Mouse (Mus musculus) lung, embryonic 15.5 days (tissue): ENCODE measurements around the gene H2-Oa. TPM values are rescaled to one million over a fixed set of nuclear protein-coding genes. Genes with fewer than 3 reads are reported as not detected.
A peak's percentile ranks its signal among the peaks of the same experiment; 100 is the strongest.

ENCODE experiments used
- ATAC-seq: fragments of 200-750 bp; cut with Nextera tagmentation; 2 replicates; pipeline ENCODE4 v1.8.0; 2017; ENCODE audit warnings: moderate number of reproducible peaks, borderline replicate concordance; ENCODE audit not compliant: low FRiP score, low TSS enrichment; ENCODE audit errors: extremely low read depth
- H3K27ac ChIP-seq: fragments of 300-500 bp; sonication (generic); 2 replicates; pipeline ENCODE4 v1.5.1; 2015; ENCODE audit warnings: moderate library complexity, mild to moderate bottlenecking, inconsistent platforms
- H3K27me3 ChIP-seq: fragments of 300-500 bp; sonication (generic); 2 replicates; pipeline ENCODE4 v1.6.1; 2015; ENCODE audit warnings: inconsistent platforms
- H3K36me3 ChIP-seq: fragments of 300-500 bp; sonication (generic); 2 replicates; pipeline ENCODE4 v1.6.1; 2015; ENCODE audit warnings: inconsistent platforms
- H3K4me1 ChIP-seq: fragments of 300-500 bp; sonication (generic); 2 replicates; pipeline ENCODE4 v1.6.1; 2015; ENCODE audit warnings: inconsistent platforms
- H3K4me2 ChIP-seq: fragments of 300-500 bp; sonication (generic); 2 replicates; pipeline ENCODE4 v1.6.1; 2015; ENCODE audit warnings: inconsistent platforms, mild to moderate bottlenecking, moderate library complexity
- H3K4me3 ChIP-seq: fragments of 300-500 bp; sonication (generic); 2 replicates; pipeline ENCODE4 v1.5.1; 2015; ENCODE audit warnings: mild to moderate bottlenecking, inconsistent platforms
- H3K9ac ChIP-seq: fragments of 300-500 bp; sonication (generic); 2 replicates; pipeline ENCODE4 v1.6.1; 2015; ENCODE audit warnings: inconsistent platforms
- H3K9me3 ChIP-seq: fragments of 300-500 bp; sonication (generic); 2 replicates; pipeline ENCODE4 v1.6.1; 2016; ENCODE audit warnings: inconsistent platforms
- WGBS: fragments of 180-500 bp; shearing (Covaris S2); methylation state at CpG from one replicate; pipeline ENCODE4 v1.1.7; 2015; 5-methylcytosine and 5-hydroxymethylcytosine counted together
- polyA plus RNA-seq: library from polyadenylated mRNA; unstranded; fragments of >200 nt; fragmentation: Nextera tagmentation; extraction: Ambion mirVana; gene quantifications from 2 replicates; pipeline ENCODE4 v1.2.1, GENCODE M21; 2015

Gene H2-Oa
- polyA plus RNA-seq, 1 experiment from 2014 or later = 1.0 TPM

- H3K27ac ChIP-seq = no peak overlapping the region
- peaks cover 47% of the 10 kb centered on the region for H3K4me1 ChIP-seq
- H3K27me3 ChIP-seq = no peaks in the 10 kb centered on the region
- 62% methylated on average over 6 of the region's 6 CpGs for WGBS
- no peaks in the 10 kb centered on the region for H3K36me3 ChIP-seq
- no peak for ATAC-seq
- H3K9ac ChIP-seq = no peak overlapping the region
- H3K4me3 ChIP-seq = no peak overlapping the region; the same call in 1 of the 2 replicates
- no peaks in the 10 kb centered on the region for H3K9me3 ChIP-seq
- H3K4me2 ChIP-seq = peak overlapping the region; percentile 25; the same call in 1 of the 2 replicates
These were observed 32.5 kb downstream of the H2-Oa start for GRCm38 (mm10) chr17:34124649-34125048.

DNA sequence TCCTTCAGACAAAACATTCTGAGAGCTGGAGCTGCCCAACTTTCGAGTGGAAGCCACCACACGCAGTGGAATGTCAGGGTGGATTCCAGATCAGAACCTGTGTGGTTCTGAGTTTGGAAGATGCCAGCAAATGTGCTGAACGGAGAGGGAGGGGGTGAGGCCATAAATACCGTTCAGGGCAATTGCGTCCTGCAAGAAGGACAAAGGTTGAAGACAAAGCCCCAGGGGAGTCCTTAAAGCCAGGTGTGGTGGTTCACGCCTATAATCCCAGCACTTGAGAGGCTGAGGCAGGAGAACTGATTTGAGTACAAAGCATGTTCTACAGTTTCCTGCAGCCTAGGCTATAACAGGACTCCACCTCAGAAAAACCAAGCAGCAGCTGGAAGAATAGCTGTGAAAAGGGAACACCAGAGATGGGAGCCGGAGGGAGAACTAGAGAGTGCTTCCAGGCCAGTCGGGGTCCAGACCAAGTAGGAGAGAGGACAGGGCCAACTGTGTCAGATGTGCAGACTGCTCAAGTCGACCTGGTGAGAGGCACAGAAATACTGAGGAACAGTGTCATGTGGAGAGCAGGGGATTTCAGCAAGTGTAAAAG, 34.8 kb downstream of the H2-Oa start:
- Histone ChIP-seq H3K4me3 (no peak overlapping the region), H3K27me3 (no peaks in the 10 kb centered on the region), H3K27ac (no peak overlapping the region), H3K9ac (no peak overlapping the region), H3K36me3 (no peaks in the 10 kb centered on the region), H3K4me1 (peaks cover 47% of the 10 kb centered on the region), H3K9me3 (no peaks in the 10 kb centered on the region), H3K4me2 (no peak overlapping the region)
- 58% methylated on average over 9 of the region's 9 CpGs for WGBS
- ATAC-seq = no peak

GRCm38 (mm10) chr17:34127475-34127874, 35.3 kb downstream of the H2-Oa start:
- Histone ChIP-seq H3K36me3 (no peaks in the 10 kb centered on the region), H3K4me1 (peaks cover 47% of the 10 kb centered on the region), H3K27ac (no peak overlapping the region), H3K27me3 (no peaks in the 10 kb centered on the region), H3K9me3 (no peaks in the 10 kb centered on the region), H3K4me2 (no peak overlapping the region), H3K4me3 (no peak overlapping the region), H3K9ac (no peak overlapping the region)
- ATAC-seq = no peak; the same call in 1 of the 2 replicates
- WGBS = 34% methylated on average over 6 of the region's 6 CpGs

GRCm38 (mm10) chr17:34128264-34128937, 36.3 kb downstream of the H2-Oa start:
- Histone ChIP-seq H3K27ac (no peak overlapping the region), H3K9me3 (no peaks in the 10 kb centered on the region), H3K4me3 (no peak overlapping the region), H3K36me3 (no peaks in the 10 kb centered on the region), H3K4me1 (peaks cover 47% of the 10 kb centered on the region), H3K9ac (no peak overlapping the region), H3K4me2 (peak overlapping the region; percentile 18; the same call in 1 of the 2 replicates), H3K27me3 (no peaks in the 10 kb centered on the region)
- no peak for ATAC-seq
- WGBS = 25% methylated on average over 13 of the region's 13 CpGs

DNA sequence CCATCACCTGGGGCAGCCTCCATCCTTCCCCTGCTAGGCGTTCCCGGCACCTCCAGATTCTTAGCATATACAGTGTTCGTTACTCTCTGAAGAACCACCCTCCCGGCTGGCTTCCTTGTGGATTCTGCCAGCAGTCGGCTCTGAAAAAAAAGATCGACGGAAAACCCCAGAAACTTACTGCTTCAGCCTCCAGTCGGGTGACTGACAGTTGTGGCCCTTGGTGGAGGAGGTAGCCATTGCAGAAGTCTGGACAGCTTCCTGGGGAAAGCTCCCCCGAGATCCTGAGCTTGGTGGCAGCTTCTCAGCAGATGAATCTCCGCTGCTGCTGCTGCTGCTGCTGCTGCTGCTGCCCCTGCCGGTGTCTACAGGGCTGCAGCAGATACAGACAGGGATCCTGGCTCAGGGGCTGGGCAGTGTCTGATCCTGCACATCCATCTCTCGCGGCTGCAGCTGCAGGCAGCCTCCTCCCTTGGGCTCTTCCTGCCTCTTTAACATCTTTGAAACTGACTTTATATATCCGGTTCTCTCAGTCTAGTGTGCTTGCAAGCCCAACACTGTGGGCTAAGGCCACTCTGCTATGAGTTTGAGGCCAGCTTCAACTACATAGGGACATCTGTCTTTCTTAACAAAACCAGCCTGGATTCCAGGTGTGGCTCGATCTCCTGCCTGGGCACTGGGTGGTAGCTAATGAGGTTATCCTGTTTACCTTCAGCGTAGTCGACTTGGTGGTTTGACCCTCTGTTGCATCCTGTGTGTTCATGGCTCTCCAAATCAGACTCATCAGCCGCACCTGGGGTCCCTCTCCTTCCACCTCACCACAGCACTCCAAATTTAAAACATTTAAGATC, 37.0 kb downstream of the H2-Oa start:
- no peak overlapping the region; the same call in 1 of the 2 replicates for H3K27ac ChIP-seq

DNA sequence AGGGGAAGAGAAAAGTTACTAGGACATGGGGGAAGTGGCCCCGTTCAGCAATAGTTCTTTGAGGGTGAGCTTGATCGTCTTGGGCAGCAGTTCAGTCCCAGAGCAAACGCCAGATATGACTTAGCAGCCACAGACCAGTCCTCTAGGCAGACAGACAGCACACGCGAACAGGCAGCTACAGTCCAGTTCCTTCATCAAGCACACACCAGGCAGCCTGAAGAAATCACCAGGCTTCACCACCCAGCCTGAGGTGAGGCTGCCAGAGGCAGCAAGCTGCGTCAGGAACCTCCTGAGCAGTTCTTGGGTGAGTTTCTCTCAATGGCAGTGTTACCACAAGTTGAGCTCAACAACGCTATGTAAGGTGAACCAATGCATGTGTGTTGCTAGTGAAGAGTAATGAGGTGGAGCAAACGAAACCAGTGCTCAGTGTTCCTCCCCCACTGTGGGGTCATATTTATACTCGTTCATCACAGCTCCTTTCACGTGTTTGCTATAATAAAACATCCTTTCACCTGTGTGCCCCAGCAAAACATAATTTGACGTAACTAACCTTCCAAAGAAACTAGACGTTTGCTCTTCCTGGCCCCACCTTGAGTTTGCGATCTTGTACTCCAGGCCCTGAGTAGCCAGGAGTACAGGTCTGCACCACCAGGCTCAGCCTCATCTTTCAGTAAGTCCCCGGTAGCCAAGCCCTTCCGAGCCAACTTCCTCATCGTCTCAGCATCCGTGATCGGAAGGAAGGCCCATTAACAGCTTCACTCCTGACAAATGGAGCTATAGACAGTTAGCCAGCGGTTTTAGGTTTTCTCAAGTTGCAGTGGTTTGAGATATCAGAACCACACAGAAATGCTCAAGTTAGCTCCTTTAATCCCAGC, 38.2 kb downstream of the H2-Oa start:
- no peak overlapping the region for H3K4me3 ChIP-seq
- no peaks in the 10 kb centered on the region for H3K27me3 ChIP-seq
- 59% methylated on average over 19 of the region's 19 CpGs for WGBS
- no peak overlapping the region for H3K9ac ChIP-seq
- no peak for ATAC-seq
- H3K27ac ChIP-seq = no peak overlapping the region
- H3K4me1 ChIP-seq = peaks cover 31% of the 10 kb centered on the region
- no peaks in the 10 kb centered on the region for H3K36me3 ChIP-seq
- no peaks in the 10 kb centered on the region for H3K9me3 ChIP-seq
- no peak overlapping the region for H3K4me2 ChIP-seq

More for the DNA sequence above, 37.0 kb downstream of the H2-Oa start:
- Histone ChIP-seq H3K4me3 (no peak overlapping the region), H3K4me1 (peaks cover 40% of the 10 kb centered on the region), H3K36me3 (no peaks in the 10 kb centered on the region), H3K9me3 (no peaks in the 10 kb centered on the region), H3K27me3 (no peaks in the 10 kb centered on the region), H3K4me2 (peak overlapping the region; percentile 18; the same call in 1 of the 2 replicates), H3K9ac (no peak overlapping the region)
- WGBS = 17% methylated on average over 18 of the region's 18 CpGs
- ATAC-seq = no peak

- peaks cover 6% of the 10 kb centered on the region; the same call in 1 of the 2 replicates for H3K27me3 ChIP-seq
- no peak for ATAC-seq
- H3K9me3 ChIP-seq = no peaks in the 10 kb centered on the region
- no peak overlapping the region for H3K4me2 ChIP-seq
- H3K27ac ChIP-seq = no peak overlapping the region
- H3K9ac ChIP-seq = no peak overlapping the region
- WGBS = 81% methylated on average over 7 of the region's 7 CpGs
- no peaks in the 10 kb centered on the region for H3K36me3 ChIP-seq
- peaks cover 34% of the 10 kb centered on the region for H3K4me1 ChIP-seq
- no peak overlapping the region for H3K4me3 ChIP-seq
These were observed 39.8 kb downstream of the H2-Oa start for GRCm38 (mm10) chr17:34131911-34132310.

- H3K9me3 ChIP-seq = no peaks in the 10 kb centered on the region
- peaks cover 22% of the 10 kb centered on the region for H3K4me1 ChIP-seq
- WGBS = 77% methylated on average over 11 of the region's 11 CpGs
- no peaks in the 10 kb centered on the region for H3K36me3 ChIP-seq
- no peak overlapping the region for H3K9ac ChIP-seq
- ATAC-seq = no peak
- no peak overlapping the region for H3K4me2 ChIP-seq
- no peak overlapping the region for H3K4me3 ChIP-seq
- no peak overlapping the region for H3K27ac ChIP-seq
- peaks cover 17% of the 10 kb centered on the region for H3K27me3 ChIP-seq
These were observed 41.1 kb downstream of the H2-Oa start for GRCm38 (mm10) chr17:34133289-34133688.

DNA sequence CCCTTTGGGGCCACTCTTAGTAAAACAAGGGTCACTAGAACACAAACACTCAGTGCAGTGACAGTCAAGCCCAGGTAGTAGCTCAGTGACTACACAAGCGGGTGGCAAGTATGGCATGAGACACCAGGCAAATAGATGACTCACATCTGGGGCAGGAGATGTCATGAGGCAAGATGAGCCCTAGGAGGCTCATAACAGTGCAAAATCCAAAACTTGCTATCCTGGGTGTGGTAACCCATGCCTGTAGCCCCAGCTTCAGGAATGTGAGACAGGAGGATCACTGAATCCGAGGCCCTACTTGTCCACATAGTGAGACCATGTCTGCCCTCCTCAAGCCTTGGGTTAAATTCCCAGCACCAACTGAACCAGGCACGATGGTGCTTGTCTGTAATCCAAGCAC, 42.3 kb downstream of the H2-Oa start:
- WGBS = 72% methylated on average over 3 of the region's 3 CpGs
- H3K4me3 ChIP-seq = no peak overlapping the region

DNA sequence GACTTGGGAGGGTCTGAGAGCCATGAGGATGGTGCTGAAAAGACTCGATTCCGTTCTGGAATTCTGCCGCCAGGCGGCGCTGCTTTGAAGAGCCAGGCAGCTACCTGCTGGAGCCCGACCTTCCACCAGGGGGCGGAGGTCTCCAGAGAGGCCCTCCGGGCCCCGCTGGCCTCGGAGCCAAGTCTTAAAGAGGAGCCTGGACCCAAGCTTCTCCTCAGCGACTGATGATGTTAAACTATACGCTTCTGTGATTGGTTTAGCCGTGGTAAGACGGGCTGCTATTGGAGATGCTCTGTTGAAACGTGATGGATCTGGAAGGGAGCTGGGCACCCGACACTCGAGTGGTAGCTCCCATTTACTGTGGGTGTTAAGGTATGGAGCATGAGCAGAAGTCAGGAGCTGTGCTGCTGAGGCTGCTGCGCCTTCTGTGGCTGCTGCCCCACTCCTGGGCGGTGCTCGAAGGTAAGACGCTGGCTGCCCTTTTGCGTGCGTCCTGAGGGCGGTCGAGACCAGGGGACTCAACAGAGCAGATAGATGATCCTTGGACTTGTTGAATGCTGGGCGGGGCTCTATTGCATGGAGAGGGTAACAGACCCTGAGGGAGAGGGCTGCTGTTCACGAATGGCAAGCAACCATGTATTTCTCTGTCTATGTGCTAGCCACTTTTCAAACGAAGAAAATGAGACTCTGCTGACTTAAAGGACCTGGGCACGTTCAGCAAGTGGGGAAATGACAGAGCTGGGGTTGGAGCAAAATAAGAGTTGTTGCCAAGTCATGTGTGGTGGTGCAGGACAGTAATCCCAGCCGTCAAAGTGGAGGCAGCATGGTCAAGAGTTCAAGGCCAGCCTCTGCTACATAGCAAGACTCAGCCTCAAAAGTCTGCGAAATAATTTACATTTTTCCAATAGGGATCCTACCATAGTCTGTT, 43.4 kb downstream of the H2-Oa start:
- 6% methylated on average over 31 of the region's 31 CpGs for WGBS
- no peaks in the 10 kb centered on the region for H3K36me3 ChIP-seq
- peak overlapping the region; percentile 38 for H3K4me3 ChIP-seq
- no peak overlapping the region for H3K27ac ChIP-seq
- H3K4me1 ChIP-seq = peaks cover 22% of the 10 kb centered on the region
- no peak overlapping the region for H3K9ac ChIP-seq
- peaks cover 38% of the 10 kb centered on the region for H3K27me3 ChIP-seq
- no peaks in the 10 kb centered on the region for H3K9me3 ChIP-seq
- peak overlapping the region; percentile 77 for H3K4me2 ChIP-seq
- ATAC-seq = peak; percentile 97

More for the DNA sequence above, 42.3 kb downstream of the H2-Oa start:
- peaks cover 16% of the 10 kb centered on the region for H3K4me1 ChIP-seq
- H3K4me2 ChIP-seq = no peak overlapping the region
- H3K27ac ChIP-seq = no peak overlapping the region
- H3K9me3 ChIP-seq = no peaks in the 10 kb centered on the region
- H3K27me3 ChIP-seq = peaks cover 28% of the 10 kb centered on the region
- no peak for ATAC-seq
- H3K9ac ChIP-seq = no peak overlapping the region
- H3K36me3 ChIP-seq = no peaks in the 10 kb centered on the region
